Mouse (Mus musculus): Measurements from ENCODE around the gene Lmx1a. TPM values are rescaled to one million over a fixed set of nuclear protein-coding genes. Genes with fewer than 3 reads are reported as not detected.

Gene Lmx1a
- polyA plus RNA-seq, 1 experiment, result not detected

DNA sequence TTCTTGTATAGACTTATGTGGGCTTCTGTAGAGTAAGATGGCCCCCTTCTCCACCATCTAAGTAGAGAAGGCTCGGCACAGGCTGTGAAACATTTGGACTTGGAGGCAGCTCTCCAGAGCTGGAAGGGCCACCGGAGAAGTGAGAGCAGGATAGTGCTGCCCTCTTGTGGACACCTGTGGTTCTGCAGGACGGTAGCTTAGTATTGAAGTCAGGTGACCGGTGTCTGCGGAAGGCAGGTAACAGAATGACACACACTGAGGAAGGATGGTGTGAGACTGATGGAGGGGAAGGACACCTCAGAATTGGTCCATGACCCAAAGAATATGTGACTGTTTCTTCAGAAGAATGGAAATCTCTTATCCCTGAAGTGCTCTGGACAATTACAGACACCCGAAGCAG lies 19.2 kb upstream of the Lmx1a start:
- no peak for TF ChIP-seq POLR2A (IDR thresholded peaks at IDR 0.05; ENCODE audit: borderline replicate concordance, control insufficient read depth, low read depth, low read length)
- TF ChIP-seq CTCF (IDR thresholded peaks at IDR 0.05; ENCODE audit: control insufficient read depth, insufficient read depth, low read length), result peak; percentile 83
- 37% methylated on average over 6 of the region's 6 CpGs for WGBS

GRCm38 (mm10) chr1:167672433-167672987 lies 16.5 kb upstream of the Lmx1a start:
- no peak for TF ChIP-seq POLR2A (IDR thresholded peaks at IDR 0.05; ENCODE audit: borderline replicate concordance, control insufficient read depth, low read depth, low read length)
- no peak for TF ChIP-seq CTCF (IDR thresholded peaks at IDR 0.05; ENCODE audit: control insufficient read depth, insufficient read depth, low read length)
- 21% methylated on average over 17 of the region's 17 CpGs for WGBS
- no peaks in the 10 kb centered on the region for H3K4me1 ChIP-seq (ENCODE audit: control insufficient read depth, insufficient read depth, low read length)
- H3K27ac ChIP-seq (ENCODE audit: control insufficient read depth, insufficient read depth, low read depth, low read length, poor library complexity), result no peak overlapping the region
- no peak overlapping the region for H3K4me3 ChIP-seq (replicated peaks; ENCODE audit: control insufficient read depth, low read depth, low read length)

More for the DNA sequence above, 19.2 kb upstream of the Lmx1a start:
- Histone ChIP-seq H3K27ac (ENCODE audit: control insufficient read depth, insufficient read depth, low read depth, low read length, poor library complexity) (no peak overlapping the region), H3K4me1 (ENCODE audit: control insufficient read depth, insufficient read depth, low read length) (no peaks in the 10 kb centered on the region), H3K4me3 (replicated peaks; ENCODE audit: control insufficient read depth, low read depth, low read length) (no peak overlapping the region)

- TF ChIP-seq POLR2A (IDR thresholded peaks at IDR 0.05; ENCODE audit: borderline replicate concordance, control insufficient read depth, low read depth, low read length), result no peak
- 89% methylated on average over 6 of the region's 6 CpGs for WGBS
- H3K4me1 ChIP-seq (ENCODE audit: control insufficient read depth, insufficient read depth, low read length), result no peaks in the 10 kb centered on the region
- H3K4me3 ChIP-seq (replicated peaks; ENCODE audit: control insufficient read depth, low read depth, low read length), result no peak overlapping the region
- no peak overlapping the region for H3K27ac ChIP-seq (ENCODE audit: control insufficient read depth, insufficient read depth, low read depth, low read length, poor library complexity)
Observed at GRCm38 (mm10) chr1:167679061-167679460, 10.0 kb upstream of the Lmx1a start.

DNA sequence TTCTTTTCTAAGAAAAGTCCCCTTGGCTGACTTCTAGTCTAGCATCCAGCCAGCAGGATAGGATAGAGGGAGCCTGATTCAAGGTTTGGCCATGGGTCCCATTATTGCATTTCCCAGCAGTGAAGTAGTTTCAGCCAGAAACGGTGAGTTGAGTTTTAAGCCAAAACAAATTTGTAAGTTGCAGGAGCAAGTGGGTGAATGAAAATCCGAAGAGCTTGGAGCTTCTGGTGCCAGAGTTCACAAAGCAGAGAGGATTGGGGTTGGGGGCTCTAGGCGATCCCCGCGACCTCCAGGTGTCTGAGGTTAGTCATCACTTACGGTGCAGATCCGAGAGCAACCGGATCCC lies 1.1 kb upstream of the Lmx1a start:
- Histone ChIP-seq H3K4me3 (replicated peaks; ENCODE audit: control insufficient read depth, low read depth, low read length) (no peak overlapping the region), H3K27ac (ENCODE audit: control insufficient read depth, insufficient read depth, low read depth, low read length, poor library complexity) (no peak overlapping the region), H3K4me1 (ENCODE audit: control insufficient read depth, insufficient read depth, low read length) (no peaks in the 10 kb centered on the region)
- 5% methylated on average over 8 of the region's 8 CpGs for WGBS
- TF ChIP-seq POLR2A (IDR thresholded peaks at IDR 0.05; ENCODE audit: borderline replicate concordance, control insufficient read depth, low read depth, low read length) (no peak), CTCF (IDR thresholded peaks at IDR 0.05; ENCODE audit: control insufficient read depth, insufficient read depth, low read length) (no peak)

DNA sequence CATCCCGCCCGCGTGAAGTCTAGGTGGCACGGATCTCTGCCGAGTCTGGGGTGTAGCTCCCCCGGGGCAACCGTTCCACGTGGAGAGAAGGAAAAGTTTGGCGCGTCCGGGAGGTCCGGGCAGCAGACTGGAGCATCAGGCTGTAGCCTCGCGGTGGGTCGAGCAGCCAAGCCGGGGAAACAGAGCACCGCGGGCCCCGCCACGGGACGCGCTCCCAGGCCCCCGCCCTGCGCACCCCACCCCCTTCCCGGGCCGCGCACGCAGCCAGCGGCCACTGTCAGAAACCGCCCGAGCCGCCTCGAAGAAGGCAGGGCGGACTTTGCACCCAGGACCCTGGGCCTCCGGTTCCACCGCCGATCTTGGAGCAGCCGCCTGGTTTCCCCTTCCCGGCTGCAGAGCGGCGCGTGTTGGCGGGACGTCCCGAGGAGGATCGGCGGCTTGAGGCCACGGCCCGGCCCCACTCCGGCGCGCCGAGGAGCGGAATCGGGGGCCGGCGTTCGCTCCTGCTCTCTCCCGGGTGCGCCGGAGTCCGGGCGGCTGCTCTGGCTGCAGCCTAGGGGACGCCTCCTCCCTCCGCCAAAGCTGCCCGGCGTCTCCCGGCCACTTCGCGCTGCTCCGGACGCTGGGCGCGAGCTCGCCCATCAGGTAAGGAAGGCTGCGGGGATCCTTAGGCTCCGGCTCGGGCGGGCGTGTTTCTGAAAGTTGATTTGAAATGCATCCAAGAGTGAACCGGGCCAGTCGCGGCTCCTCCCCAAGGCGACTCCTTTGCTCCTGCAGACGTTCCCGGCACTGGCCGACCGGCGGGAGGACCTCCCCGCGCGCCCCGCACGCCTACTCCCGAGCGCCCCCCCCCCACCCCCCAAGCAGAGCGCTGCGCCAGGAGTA lies 448 bp upstream of the Lmx1a start:
- Histone ChIP-seq H3K4me1 (ENCODE audit: control insufficient read depth, insufficient read depth, low read length) (no peaks in the 10 kb centered on the region), H3K27ac (ENCODE audit: control insufficient read depth, insufficient read depth, low read depth, low read length, poor library complexity) (no peak overlapping the region; the same call in 1 of the 2 replicates), H3K4me3 (replicated peaks; ENCODE audit: control insufficient read depth, low read depth, low read length) (no peak overlapping the region)
- 2% methylated on average over 98 of the region's 98 CpGs for WGBS
- no peak for TF ChIP-seq POLR2A (IDR thresholded peaks at IDR 0.05; ENCODE audit: borderline replicate concordance, control insufficient read depth, low read depth, low read length)
- no peak for TF ChIP-seq CTCF (IDR thresholded peaks at IDR 0.05; ENCODE audit: control insufficient read depth, insufficient read depth, low read length)

DNA sequence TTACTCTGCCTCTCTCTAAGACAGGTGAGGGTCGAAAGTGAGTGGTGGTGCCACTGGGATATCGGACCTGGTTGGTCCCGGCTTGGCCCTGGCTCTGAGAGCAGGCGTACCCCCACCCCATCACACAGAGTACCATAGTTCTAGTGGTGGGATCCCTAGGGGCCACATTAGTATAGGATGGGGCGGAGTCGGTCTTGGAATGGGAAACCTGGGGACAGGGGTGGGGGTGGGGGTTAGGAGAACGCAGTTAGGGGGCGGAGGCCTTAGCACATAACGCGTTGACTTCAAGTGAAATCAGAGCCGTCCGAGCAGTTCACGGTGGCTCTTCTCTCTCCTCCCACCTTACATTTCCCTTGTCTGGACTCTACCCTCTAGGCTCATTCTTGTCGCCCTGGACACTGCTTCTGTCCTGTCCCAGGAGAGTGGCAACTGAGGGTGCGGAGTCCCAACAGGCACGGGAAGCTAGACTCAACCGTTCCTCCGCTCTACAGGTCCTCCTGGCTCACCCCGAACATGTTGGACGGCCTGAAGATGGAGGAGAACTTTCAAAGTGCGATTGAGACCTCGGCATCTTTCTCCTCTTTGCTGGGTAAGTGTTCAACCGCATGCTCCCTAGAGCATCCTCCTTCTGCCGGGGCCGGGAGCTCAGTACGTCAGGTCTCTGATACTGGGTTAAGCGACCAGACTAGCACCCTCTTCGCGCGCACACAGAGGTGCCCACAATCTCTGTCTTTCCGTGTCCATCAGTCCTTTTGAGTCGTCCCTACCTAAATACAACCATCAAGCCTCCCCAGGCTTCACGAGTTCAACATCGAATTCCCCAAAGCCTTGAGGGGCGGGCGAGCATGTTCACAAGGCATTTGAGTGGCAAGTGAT lies 463 bp downstream of the Lmx1a start:
- TF ChIP-seq POLR2A (IDR thresholded peaks at IDR 0.05; ENCODE audit: borderline replicate concordance, control insufficient read depth, low read depth, low read length) (no peak), CTCF (IDR thresholded peaks at IDR 0.05; ENCODE audit: control insufficient read depth, insufficient read depth, low read length) (no peak)
- no peak overlapping the region for H3K27ac ChIP-seq (ENCODE audit: control insufficient read depth, insufficient read depth, low read depth, low read length, poor library complexity)
- no peak overlapping the region for H3K4me3 ChIP-seq (replicated peaks; ENCODE audit: control insufficient read depth, low read depth, low read length)
- no peaks in the 10 kb centered on the region for H3K4me1 ChIP-seq (ENCODE audit: control insufficient read depth, insufficient read depth, low read length)
- WGBS, result 11% methylated on average over 36 of the region's 36 CpGs

- no peak overlapping the region for H3K27ac ChIP-seq (ENCODE audit: control insufficient read depth, insufficient read depth, low read depth, low read length, poor library complexity)
- WGBS, result 9% methylated on average over 17 of the region's 17 CpGs
- TF ChIP-seq CTCF (IDR thresholded peaks at IDR 0.05; ENCODE audit: control insufficient read depth, insufficient read depth, low read length) (no peak), POLR2A (IDR thresholded peaks at IDR 0.05; ENCODE audit: borderline replicate concordance, control insufficient read depth, low read depth, low read length) (no peak)
- H3K4me3 ChIP-seq (replicated peaks; ENCODE audit: control insufficient read depth, low read depth, low read length), result no peak overlapping the region
- H3K4me1 ChIP-seq (ENCODE audit: control insufficient read depth, insufficient read depth, low read length), result no peaks in the 10 kb centered on the region
Observed at GRCm38 (mm10) chr1:167690138-167690710, 1.2 kb downstream of the Lmx1a start.
